Mouse (Mus musculus) brain, embryonic 14.5 days (tissue): ENCODE results near the gene Ptpn14.

Experiments used
- CTCF ChIP-seq: fragments of 200-500 bp; IDR thresholded peaks from 2 replicates; pipeline ENCODE4 v1.5.1; 2012; ENCODE audit warnings: inconsistent platforms, mild to moderate bottlenecking, moderate library complexity, borderline replicate concordance; ENCODE audit not compliant: insufficient read depth, insufficient read length; ENCODE audit errors: extremely low read depth
- POLR2A ChIP-seq: fragments of 200-500 bp; IDR thresholded peaks from 2 replicates; pipeline ENCODE4 v1.6.1; 2012; ENCODE audit warnings: mild to moderate bottlenecking, inconsistent platforms, borderline replicate concordance; ENCODE audit not compliant: poor library complexity, insufficient read depth, insufficient read length, severe bottlenecking; ENCODE audit errors: extremely low read depth

- TF ChIP-seq POLR2A (no peak), CTCF (no peak)
Measured at GRCm38 (mm10) chr1:189779226-189779625, 51.2 kb downstream of the Ptpn14 start.
